Mouse (Mus musculus) midbrain, embryonic 15.5 days (tissue): ENCODE measurements at regions not wholly inside any gene's neighbourhood (a gene's known extent, or its start where the extent isn't known, plus 50 kb on each side); places are given as distances from the start of the nearest gene placed in this dataset.

Source experiments
- ATAC-seq: fragments of 200-750 bp; cut with Nextera tagmentation; replicated peaks from 2 replicates; pipeline ENCODE4 v1.8.0; 2017; ENCODE audit warnings: moderate TSS enrichment
- H3K27ac ChIP-seq: fragments of 300-500 bp; sonication (generic); 2 replicates; pipeline ENCODE4 v1.5.1; 2015; ENCODE audit warnings: mild to moderate bottlenecking, inconsistent platforms
- H3K27me3 ChIP-seq: fragments of 300-500 bp; sonication (generic); replicated peaks from 2 replicates; pipeline ENCODE4 v1.6.1; 2015; ENCODE audit warnings: inconsistent platforms
- H3K36me3 ChIP-seq: fragments of 300-500 bp; sonication (generic); replicated peaks from 2 replicates; pipeline ENCODE4 v1.6.1; 2015; ENCODE audit warnings: inconsistent platforms
- H3K4me1 ChIP-seq: fragments of 300-500 bp; sonication (generic); 2 replicates; pipeline ENCODE4 v1.6.1; 2015; ENCODE audit warnings: inconsistent platforms
- H3K4me2 ChIP-seq: fragments of 300-500 bp; sonication (generic); 2 replicates; pipeline ENCODE4 v1.6.1; 2015; ENCODE audit warnings: inconsistent platforms, mild to moderate bottlenecking, moderate library complexity
- H3K4me3 ChIP-seq: fragments of 300-500 bp; sonication (generic); 2 replicates; pipeline ENCODE4 v1.5.1; 2015; ENCODE audit warnings: mild to moderate bottlenecking, inconsistent platforms
- H3K9ac ChIP-seq: fragments of 300-500 bp; sonication (generic); 2 replicates; pipeline ENCODE4 v1.6.1; 2015; ENCODE audit warnings: mild to moderate bottlenecking, inconsistent platforms
- H3K9me3 ChIP-seq: fragments of 300-500 bp; sonication (generic); 2 replicates; pipeline ENCODE4 v1.6.1; 2016; ENCODE audit warnings: inconsistent platforms
- WGBS: fragments of 180-500 bp; shearing (Covaris S2); methylation state at CpG from one replicate; pipeline ENCODE4 v1.1.7; 2015; ENCODE audit warnings: mixed read lengths; 5-methylcytosine and 5-hydroxymethylcytosine counted together

- WGBS: 38% methylated on average over 9 of the region's 9 CpGs
- H3K36me3 ChIP-seq: no peaks in the 10 kb centered on the region
- no peak overlapping the region for H3K4me3 ChIP-seq
- 0 out of 2 replicates have a peak, but pooled peaks cover 7% of the 10 kb centered on the region for H3K4me1 ChIP-seq
- H3K27me3 ChIP-seq: no peaks in the 10 kb centered on the region
- H3K9ac ChIP-seq: 0 out of 2 replicates have a peak overlapping the region, but pooled peaks have one; percentile 4
- H3K4me2 ChIP-seq: peak overlapping the region; percentile 35
- no peak overlapping the region; the same call in 1 of the 2 replicates for H3K27ac ChIP-seq
- H3K9me3 ChIP-seq: no peaks in the 10 kb centered on the region
- peak; percentile 94 for ATAC-seq
These were observed 702.2 kb upstream of the Tyrp1 start for GRCm38 (mm10) chr4:80131623-80132301.

DNA sequence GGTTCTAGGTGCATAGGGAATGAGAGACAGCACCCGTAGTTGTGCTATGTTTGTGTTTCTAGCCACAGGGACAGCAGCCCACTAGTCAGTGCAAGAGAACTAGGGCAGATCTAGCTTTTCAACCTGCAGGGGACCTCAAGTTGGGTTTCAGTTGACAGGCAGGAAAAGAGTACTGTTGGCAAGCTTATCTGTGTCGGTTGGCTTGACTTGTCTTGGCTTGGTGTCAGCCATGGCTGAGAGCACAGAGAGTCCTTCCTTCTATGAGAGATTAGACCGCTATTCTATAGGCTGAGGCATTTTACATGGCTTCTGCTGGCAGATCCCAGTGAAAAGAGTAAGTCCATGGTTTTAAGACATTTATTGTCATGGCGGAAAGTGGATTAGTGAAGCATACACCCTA, 693.7 kb upstream of the Tyrp1 start:
- Histone ChIP-seq H3K9me3 (no peaks in the 10 kb centered on the region), H3K4me2 (no peak overlapping the region), H3K9ac (no peak overlapping the region), H3K4me1 (no peaks in the 10 kb centered on the region), H3K27me3 (no peaks in the 10 kb centered on the region), H3K36me3 (no peaks in the 10 kb centered on the region), H3K4me3 (no peak overlapping the region), H3K27ac (no peak overlapping the region)
- no peak for ATAC-seq
- 91% methylated on average over 4 of the region's 4 CpGs for WGBS

GRCm38 (mm10) chr4:80159842-80160241, 674.1 kb upstream of the Tyrp1 start:
- H3K4me2 ChIP-seq: no peak overlapping the region
- H3K9ac ChIP-seq: no peak overlapping the region
- WGBS: 83% methylated on average over 4 of the region's 4 CpGs
- H3K9me3 ChIP-seq: no peaks in the 10 kb centered on the region
- H3K4me1 ChIP-seq: no peaks in the 10 kb centered on the region
- ATAC-seq: no peak
- H3K4me3 ChIP-seq: no peak overlapping the region
- no peak overlapping the region for H3K27ac ChIP-seq
- no peaks in the 10 kb centered on the region for H3K27me3 ChIP-seq
- no peaks in the 10 kb centered on the region for H3K36me3 ChIP-seq

- H3K9me3 ChIP-seq: no peaks in the 10 kb centered on the region
- 88% methylated on average over 6 of the region's 6 CpGs for WGBS
- no peak for ATAC-seq
- no peaks in the 10 kb centered on the region for H3K4me1 ChIP-seq
- no peak overlapping the region for H3K27ac ChIP-seq
- no peak overlapping the region for H3K9ac ChIP-seq
- no peaks in the 10 kb centered on the region for H3K27me3 ChIP-seq
- H3K4me3 ChIP-seq: no peak overlapping the region
- H3K36me3 ChIP-seq: no peaks in the 10 kb centered on the region
- H3K4me2 ChIP-seq: no peak overlapping the region
These were observed 660.7 kb upstream of the Tyrp1 start for GRCm38 (mm10) chr4:80173229-80173628.

DNA sequence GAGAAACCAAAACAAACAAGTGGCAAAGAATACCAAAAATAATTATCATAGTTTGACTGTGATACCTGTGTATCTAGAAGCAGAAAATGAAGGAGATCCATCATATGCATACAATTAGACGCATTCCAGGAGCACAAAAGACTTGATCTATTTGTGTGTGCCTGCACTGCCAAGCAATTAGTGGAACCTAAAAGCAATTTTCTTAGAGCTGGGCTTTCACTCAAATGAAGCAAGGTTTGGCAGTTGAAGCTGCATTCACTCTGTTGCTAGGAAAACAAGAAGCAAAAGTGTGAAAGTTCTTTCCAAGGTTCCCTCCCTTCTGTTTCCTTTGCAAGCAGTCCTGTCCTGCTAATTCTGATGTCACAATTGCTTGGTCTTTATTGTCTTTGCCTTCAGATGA, 631.7 kb upstream of the Tyrp1 start:
- Histone ChIP-seq H3K4me1 (no peaks in the 10 kb centered on the region), H3K4me2 (no peak overlapping the region), H3K4me3 (no peak overlapping the region), H3K9ac (no peak overlapping the region), H3K9me3 (no peaks in the 10 kb centered on the region), H3K27me3 (no peaks in the 10 kb centered on the region), H3K36me3 (no peaks in the 10 kb centered on the region), H3K27ac (no peak overlapping the region)
- 87% methylated on average over 1 of the region's 1 CpGs for WGBS
- no peak for ATAC-seq

GRCm38 (mm10) chr4:80203916-80204315, 630.0 kb upstream of the Tyrp1 start:
- Histone ChIP-seq H3K27ac (no peak overlapping the region), H3K4me2 (no peak overlapping the region), H3K36me3 (no peaks in the 10 kb centered on the region), H3K9me3 (no peaks in the 10 kb centered on the region), H3K4me1 (no peaks in the 10 kb centered on the region), H3K4me3 (no peak overlapping the region), H3K9ac (no peak overlapping the region), H3K27me3 (no peaks in the 10 kb centered on the region)
- ATAC-seq: peak; percentile 93
- 75% methylated on average over 6 of the region's 6 CpGs for WGBS

DNA sequence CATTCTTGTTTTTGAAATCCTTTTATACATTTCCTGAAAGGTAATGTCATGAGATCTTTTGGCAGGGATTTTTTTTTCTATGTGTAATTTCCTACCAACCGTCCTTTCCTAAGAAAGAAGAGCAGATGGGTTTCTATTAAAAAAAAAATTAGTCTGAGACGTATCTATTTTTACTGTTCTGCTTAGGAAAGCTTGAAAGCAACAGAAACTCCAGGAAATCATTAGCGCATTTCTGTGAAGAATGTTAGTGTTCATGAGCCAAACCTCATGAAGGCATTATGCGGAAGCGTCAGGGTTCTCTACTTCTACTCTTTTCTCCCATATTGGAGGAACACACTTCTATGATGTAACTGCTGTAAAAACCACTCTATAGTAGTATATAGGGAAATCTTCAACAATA, 629.5 kb upstream of the Tyrp1 start:
- 88% methylated on average over 5 of the region's 5 CpGs for WGBS
- Histone ChIP-seq H3K4me2 (no peak overlapping the region), H3K9me3 (no peaks in the 10 kb centered on the region), H3K27ac (no peak overlapping the region), H3K27me3 (no peaks in the 10 kb centered on the region), H3K4me3 (no peak overlapping the region), H3K4me1 (no peaks in the 10 kb centered on the region), H3K36me3 (no peaks in the 10 kb centered on the region), H3K9ac (no peak overlapping the region)
- no peak; the same call in 1 of the 2 replicates for ATAC-seq
